Mouse (Mus musculus) forebrain, embryonic 10.5 days (tissue): ENCODE results near the gene Zbtb20. TPM values are rescaled to one million over a fixed set of nuclear protein-coding genes. Genes with fewer than 3 reads are reported as not detected.
A peak's percentile ranks its signal among the peaks of the same experiment; 100 is the strongest.

Source experiments
- DNase-seq: peaks from one replicate; pipeline ENCODE4 v3.0.0-alpha.2; 2017; ENCODE audit warnings: low spot score; ENCODE audit errors: extremely low spot score
- H3K27ac ChIP-seq: fragments of 300-500 bp; sonication (generic); 2 replicates; pipeline ENCODE4 v1.5.1; 2016; ENCODE audit warnings: mild to moderate bottlenecking
- H3K27me3 ChIP-seq: fragments of 300-500 bp; sonication (generic); 2 replicates; pipeline ENCODE4 v1.6.1; 2016; ENCODE audit warnings: mild to moderate bottlenecking; ENCODE audit not compliant: poor library complexity, severe bottlenecking
- H3K36me3 ChIP-seq: fragments of 300-500 bp; sonication (generic); replicated peaks from 2 replicates; pipeline ENCODE4 v1.6.1; 2016; ENCODE audit warnings: mild to moderate bottlenecking, moderate library complexity
- H3K4me1 ChIP-seq: fragments of 300-500 bp; sonication (generic); 2 replicates; pipeline ENCODE4 v1.6.1; 2016
- H3K4me3 ChIP-seq: fragments of 300-500 bp; sonication (generic); 2 replicates; pipeline ENCODE4 v1.5.1; 2016; ENCODE audit warnings: mild to moderate bottlenecking, moderate library complexity
- H3K9me3 ChIP-seq: fragments of 300-500 bp; sonication (generic); 2 replicates; pipeline ENCODE4 v1.6.1; 2016; ENCODE audit warnings: mild to moderate bottlenecking, moderate library complexity
- WGBS: fragments of 180-500 bp; shearing (Covaris S2); methylation state at CpG from one replicate; pipeline ENCODE4 v1.1.7; 2016; 5-methylcytosine and 5-hydroxymethylcytosine counted together
- polyA plus RNA-seq: library from polyadenylated mRNA; unstranded; fragments of >200 nt; fragmentation: Nextera tagmentation; extraction: Ambion mirVana; gene quantifications from 2 replicates; pipeline ENCODE4 v1.2.1, GENCODE M21; 2016

The Zbtb20 gene
- polyA plus RNA-seq, 1 experiment from 2014 or later: 17.3 TPM

DNA sequence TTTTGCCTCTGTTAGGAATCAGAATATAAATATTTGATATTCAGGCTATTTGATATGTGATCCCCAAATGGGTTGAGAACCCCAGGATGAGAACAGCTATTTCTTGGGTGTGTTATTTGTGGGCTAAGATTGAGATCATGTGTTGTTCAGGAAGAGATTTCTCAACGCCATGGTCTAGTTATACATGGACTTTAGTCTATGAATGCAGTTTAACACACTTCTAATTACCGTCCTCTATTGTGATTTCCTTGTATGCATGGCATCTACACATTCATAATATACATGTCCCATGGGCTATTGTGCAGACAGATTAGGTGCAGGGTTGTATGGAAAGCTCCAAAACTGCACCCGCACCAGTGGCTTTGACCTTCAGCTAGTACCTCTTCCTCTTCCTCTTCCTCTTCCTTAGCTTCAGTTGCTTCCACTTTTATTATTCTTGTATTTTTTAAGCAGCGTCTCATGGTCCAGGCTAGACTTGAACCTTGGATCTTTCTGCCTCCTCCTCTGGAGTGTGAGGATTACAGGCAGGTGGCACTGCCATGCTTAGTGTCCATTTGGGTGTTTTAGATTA lies 711.3 kb downstream of the Zbtb20 start:
- H3K4me1 ChIP-seq: peaks cover 13% of the 10 kb centered on the region
- no peak for DNase-seq
- 86% methylated on average over 4 of the region's 4 CpGs for WGBS
- no peaks in the 10 kb centered on the region for H3K36me3 ChIP-seq
- no peak overlapping the region for H3K4me3 ChIP-seq
- no peak overlapping the region for H3K27ac ChIP-seq
- no peaks in the 10 kb centered on the region for H3K27me3 ChIP-seq
- no peaks in the 10 kb centered on the region for H3K9me3 ChIP-seq

DNA sequence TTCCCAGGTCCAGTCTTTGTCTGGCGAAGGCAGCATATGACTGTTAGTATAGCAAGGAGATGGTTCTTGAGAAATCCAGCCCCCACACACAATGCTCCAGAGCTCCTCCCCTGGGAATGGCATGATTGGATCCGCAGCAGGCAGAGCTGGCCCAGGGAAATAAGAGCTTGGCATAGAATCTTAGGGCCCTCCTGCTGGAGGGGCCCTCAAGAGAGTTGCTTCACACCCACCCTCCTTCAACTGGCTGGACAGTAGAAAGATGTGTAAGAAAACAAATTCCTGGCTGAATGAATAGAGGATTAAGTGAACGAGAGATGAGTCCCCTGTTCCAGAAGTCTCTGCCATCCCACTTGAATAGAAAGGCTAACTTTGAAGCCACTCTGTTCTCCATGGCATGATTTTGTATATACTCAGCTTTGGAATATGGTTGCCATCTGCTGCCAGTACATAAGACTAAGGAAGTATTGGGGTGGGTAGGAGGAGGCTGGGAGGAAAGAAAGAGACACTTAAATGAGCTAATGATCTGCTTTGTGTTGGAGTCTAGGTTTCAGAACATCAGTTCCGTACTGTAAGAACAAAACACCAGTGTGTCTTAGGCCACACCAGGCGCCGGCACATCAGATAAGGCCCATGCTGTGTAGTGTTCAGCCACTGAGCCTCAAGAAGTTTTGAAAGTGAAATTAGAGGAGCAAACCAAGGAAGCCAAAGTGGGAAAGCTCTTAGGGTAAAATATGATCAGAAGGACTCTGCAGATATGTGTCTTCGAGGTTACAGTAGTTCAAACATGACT lies 715.2 kb downstream of the Zbtb20 start:
- H3K27me3 ChIP-seq: no peaks in the 10 kb centered on the region
- H3K36me3 ChIP-seq: no peaks in the 10 kb centered on the region
- no peak for DNase-seq
- 88% methylated on average over 7 of the region's 7 CpGs for WGBS
- H3K4me1 ChIP-seq: peaks cover 3% of the 10 kb centered on the region; the same call in 1 of the 2 replicates
- H3K9me3 ChIP-seq: no peaks in the 10 kb centered on the region
- no peak overlapping the region for H3K27ac ChIP-seq
- no peak overlapping the region for H3K4me3 ChIP-seq

DNA sequence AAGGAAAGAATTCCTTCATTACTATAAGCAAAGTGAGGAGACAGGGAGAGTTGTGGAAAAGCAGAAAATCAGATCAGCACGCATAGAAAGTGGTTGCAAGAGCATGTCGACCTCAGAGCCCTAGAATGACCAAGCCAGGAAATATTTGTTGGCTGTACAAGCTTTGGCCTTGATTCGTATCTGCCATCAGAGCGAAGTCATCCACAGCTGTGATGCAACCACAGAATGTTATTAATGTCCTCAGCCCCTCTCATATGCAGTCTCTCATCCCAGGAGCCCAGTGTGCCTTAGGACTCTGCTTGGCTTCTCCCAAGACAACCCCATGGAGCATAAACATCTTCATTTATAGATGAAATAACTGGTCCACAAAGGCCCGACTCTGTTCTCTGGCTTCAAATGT lies 716.4 kb downstream of the Zbtb20 start:
- Histone ChIP-seq H3K27me3 (no peaks in the 10 kb centered on the region), H3K4me1 (peaks cover 3% of the 10 kb centered on the region; the same call in 1 of the 2 replicates), H3K36me3 (no peaks in the 10 kb centered on the region), H3K9me3 (no peaks in the 10 kb centered on the region), H3K4me3 (no peak overlapping the region), H3K27ac (no peak overlapping the region)
- WGBS: 91% methylated on average over 5 of the region's 5 CpGs
- DNase-seq: no peak

DNA sequence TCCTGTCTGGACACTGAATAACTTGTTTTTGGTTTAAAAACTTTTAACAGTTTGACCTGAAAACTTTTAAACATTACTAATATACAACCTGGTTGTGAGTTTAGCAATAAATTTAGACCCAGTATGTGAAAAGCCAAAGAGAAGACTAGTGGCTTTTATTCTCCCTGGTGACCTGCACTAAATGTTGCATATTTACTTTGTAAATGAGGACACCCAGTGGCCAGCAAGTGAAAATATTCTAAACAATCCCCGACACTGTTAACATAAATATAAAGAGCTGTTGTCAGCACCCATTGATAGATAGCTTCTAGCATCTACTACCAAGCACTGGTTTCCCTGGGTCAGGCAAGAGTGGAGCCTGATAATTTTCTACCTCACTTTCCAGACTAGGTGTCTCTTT lies 717.1 kb downstream of the Zbtb20 start:
- Histone ChIP-seq H3K4me1 (peaks cover 5% of the 10 kb centered on the region; the same call in 1 of the 2 replicates), H3K9me3 (no peaks in the 10 kb centered on the region), H3K27ac (no peak overlapping the region), H3K4me3 (no peak overlapping the region), H3K36me3 (0 out of 2 replicates have a peak, but pooled peaks cover 3% of the 10 kb centered on the region), H3K27me3 (no peaks in the 10 kb centered on the region)
- 30% methylated on average over 1 of the region's 1 CpGs for WGBS
- no peak for DNase-seq

DNA sequence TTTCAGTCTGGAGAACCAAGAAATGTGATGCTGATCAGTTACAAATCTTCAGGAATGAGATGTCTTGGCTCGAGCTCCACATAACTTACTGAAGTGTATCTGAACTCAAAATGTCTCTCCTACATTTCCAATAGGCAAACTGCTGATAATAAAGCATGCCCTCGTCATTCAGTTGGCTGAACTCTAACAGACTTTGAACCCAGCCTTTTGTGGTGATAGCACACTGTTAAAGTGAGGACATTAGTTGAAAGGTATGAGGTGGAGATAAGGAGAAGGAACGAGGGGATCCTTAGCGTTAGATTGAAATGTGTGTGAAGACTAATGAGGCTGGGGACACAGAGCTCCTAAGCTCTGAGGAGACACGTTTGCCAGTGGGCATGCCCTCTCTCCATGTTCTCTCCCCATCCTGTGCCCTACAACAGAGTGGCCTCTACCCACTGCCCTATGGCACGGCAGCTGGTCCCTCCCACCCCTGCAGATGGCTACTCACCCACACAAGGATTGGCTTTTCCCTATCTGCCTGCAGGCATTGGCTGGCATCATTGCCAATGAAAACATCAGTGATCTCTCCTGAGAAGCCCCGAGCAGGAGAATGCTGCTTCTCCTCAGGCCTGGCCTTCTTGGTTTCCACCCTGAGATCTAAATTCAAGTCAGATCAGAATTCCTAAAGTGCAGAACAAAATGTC lies 721.8 kb downstream of the Zbtb20 start:
- no peak overlapping the region for H3K4me3 ChIP-seq
- 86% methylated on average over 7 of the region's 7 CpGs for WGBS
- H3K36me3 ChIP-seq: peaks cover 4% of the 10 kb centered on the region; the same call in 1 of the 2 replicates

DNA sequence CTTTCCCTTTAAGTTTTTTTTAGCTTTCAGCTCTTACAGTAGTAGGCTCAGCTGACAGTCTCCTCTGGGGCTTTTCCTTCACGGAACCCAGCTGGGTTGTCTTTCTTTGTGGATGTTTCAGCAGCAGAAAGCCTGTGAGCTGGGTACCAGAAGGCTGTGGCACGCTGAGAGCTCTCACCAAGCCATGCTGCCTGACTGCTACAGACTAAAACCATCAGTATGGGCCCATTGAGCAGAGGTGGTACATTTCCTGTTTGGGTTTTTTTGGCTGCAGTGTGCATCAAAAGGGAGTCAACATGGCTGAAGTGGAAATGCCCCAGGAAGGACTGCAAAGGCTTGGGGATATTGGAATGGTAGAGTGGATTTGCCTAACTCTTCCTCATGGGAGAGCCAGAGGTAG lies 724.0 kb downstream of the Zbtb20 start:
- DNase-seq: no peak
- Histone ChIP-seq H3K9me3 (no peaks in the 10 kb centered on the region), H3K36me3 (peaks cover 4% of the 10 kb centered on the region; the same call in 1 of the 2 replicates), H3K27ac (peak overlapping the region; percentile 51; the same call in 1 of the 2 replicates), H3K4me3 (no peak overlapping the region), H3K27me3 (no peaks in the 10 kb centered on the region), H3K4me1 (peaks cover 29% of the 10 kb centered on the region)
- WGBS: 84% methylated on average over 2 of the region's 2 CpGs

More for the DNA sequence above, 721.8 kb downstream of the Zbtb20 start:
- Histone ChIP-seq H3K27ac (peak overlapping the region; percentile 36; the same call in 1 of the 2 replicates), H3K4me1 (peaks cover 7% of the 10 kb centered on the region), H3K27me3 (no peaks in the 10 kb centered on the region), H3K9me3 (no peaks in the 10 kb centered on the region)
- no peak for DNase-seq

DNA sequence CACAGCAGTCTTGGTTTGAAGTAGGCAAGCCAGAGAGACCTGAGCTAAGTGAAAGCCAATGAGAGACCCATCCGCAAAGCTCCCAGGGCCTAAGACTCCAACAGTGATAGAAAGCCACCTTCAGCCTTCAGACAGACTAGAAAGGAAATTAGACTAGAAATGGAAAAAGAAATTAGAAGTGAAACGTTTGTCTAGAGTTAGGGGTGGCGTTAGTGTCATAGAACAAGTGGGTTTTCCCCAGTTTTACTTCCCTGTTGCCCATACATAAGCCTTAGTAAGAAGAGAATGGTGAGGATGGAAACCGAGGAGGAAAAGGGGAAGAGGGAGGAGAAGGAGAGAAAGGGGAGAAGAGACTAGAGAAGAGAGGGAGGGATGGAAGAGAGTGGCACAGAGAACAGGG lies 726.9 kb downstream of the Zbtb20 start:
- Histone ChIP-seq H3K4me1 (peaks cover 39% of the 10 kb centered on the region), H3K27ac (peak overlapping the region; percentile 88), H3K27me3 (no peaks in the 10 kb centered on the region), H3K36me3 (peaks cover 8% of the 10 kb centered on the region), H3K4me3 (no peak overlapping the region), H3K9me3 (peaks cover 6% of the 10 kb centered on the region; the same call in 1 of the 2 replicates)
- 80% methylated on average over 4 of the region's 4 CpGs for WGBS
- no peak for DNase-seq

DNA sequence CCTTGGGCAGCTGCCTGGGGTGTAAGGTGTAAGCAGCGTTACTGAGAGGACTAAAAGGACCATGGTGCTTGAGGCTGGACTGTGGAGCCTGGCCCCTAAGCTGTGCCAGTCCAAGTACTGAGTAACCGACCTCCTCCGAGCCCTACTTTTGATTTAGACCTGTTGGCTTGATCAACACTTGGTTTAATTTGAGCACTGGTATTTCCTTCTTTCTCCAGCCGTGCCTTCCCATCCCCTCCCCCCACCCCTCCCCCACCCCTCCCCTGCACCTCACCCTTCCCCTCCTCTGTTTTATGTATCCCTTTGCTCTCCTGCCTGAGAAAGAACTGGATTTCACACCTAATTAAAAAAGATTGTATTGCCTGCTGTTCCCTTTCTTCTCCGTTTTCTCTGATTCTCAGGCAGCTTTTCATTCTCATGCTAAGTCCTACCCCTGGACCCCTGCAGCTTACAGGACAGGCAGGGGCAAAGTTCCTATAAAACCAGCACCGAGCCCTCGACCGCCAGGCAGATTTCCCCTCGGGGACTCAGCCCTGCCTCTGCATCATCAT lies 728.0 kb downstream of the Zbtb20 start:
- H3K9me3 ChIP-seq: peaks cover 8% of the 10 kb centered on the region; the same call in 1 of the 2 replicates
- no peak overlapping the region; the same call in 1 of the 2 replicates for H3K4me3 ChIP-seq
- peak; percentile 68 for DNase-seq
- H3K27me3 ChIP-seq: no peaks in the 10 kb centered on the region
- H3K27ac ChIP-seq: peak overlapping the region; percentile 88
- H3K4me1 ChIP-seq: peaks cover 36% of the 10 kb centered on the region
- 1% methylated on average over 9 of the region's 9 CpGs for WGBS
- peaks cover 8% of the 10 kb centered on the region for H3K36me3 ChIP-seq

DNA sequence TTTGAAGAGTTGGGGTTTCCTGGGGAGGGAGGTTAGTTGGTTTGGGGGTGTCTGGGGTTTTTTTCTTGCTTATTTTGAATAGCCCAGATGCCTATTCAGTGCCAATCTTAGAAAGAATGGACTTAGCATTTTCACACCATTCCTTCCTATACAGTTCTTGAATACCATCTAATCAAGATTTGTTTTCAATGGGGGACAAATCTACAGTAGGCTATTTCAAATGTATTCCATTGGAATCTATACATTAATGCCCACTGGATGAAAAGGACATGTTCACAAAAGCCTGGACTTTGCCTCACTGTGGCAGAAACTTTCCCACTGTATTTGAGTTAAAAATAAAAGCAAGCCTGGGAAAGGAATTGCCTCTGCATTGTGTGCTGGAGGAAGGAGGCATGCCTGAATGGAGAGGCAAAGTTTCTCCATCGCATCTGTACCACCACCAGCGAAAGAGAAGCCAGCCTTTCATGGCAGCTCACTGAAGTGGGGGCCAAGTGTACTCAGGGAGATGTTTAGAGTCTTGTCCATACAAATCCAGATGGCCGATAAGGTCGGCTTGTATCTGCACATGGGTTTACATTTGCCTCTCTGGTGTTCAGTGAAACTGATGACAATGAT lies 728.8 kb downstream of the Zbtb20 start:
- Histone ChIP-seq H3K9me3 (peaks cover 8% of the 10 kb centered on the region; the same call in 1 of the 2 replicates), H3K27me3 (no peaks in the 10 kb centered on the region), H3K4me1 (peaks cover 36% of the 10 kb centered on the region), H3K4me3 (no peak overlapping the region), H3K27ac (peak overlapping the region; percentile 88), H3K36me3 (peaks cover 14% of the 10 kb centered on the region)
- no peak for DNase-seq
- WGBS: 46% methylated on average over 4 of the region's 4 CpGs

DNA sequence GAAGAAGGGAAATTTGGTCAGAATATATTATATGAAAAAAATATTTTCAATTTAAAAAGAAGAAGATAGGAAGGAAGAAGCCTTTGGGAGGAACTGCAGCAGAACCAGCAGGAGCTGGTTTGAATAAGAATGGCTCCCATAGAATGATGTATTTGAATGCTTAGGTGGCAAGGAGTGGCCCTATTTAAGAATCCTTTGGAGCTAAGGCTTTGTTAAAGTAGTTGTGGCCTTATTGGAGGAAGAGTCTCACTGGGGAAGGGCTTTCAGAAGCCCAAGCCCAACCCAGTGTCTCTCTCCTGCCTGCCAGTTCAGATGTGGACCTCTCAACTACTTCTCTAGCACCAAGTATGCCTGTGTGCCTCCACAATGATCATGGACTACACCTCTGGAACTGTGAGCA lies 731.4 kb downstream of the Zbtb20 start:
- peaks cover 36% of the 10 kb centered on the region for H3K4me1 ChIP-seq
- H3K4me3 ChIP-seq: no peak overlapping the region
- peaks cover 8% of the 10 kb centered on the region; the same call in 1 of the 2 replicates for H3K9me3 ChIP-seq
- no peak for DNase-seq
- peaks cover 32% of the 10 kb centered on the region for H3K36me3 ChIP-seq
- H3K27ac ChIP-seq: no peak overlapping the region
- H3K27me3 ChIP-seq: no peaks in the 10 kb centered on the region

DNA sequence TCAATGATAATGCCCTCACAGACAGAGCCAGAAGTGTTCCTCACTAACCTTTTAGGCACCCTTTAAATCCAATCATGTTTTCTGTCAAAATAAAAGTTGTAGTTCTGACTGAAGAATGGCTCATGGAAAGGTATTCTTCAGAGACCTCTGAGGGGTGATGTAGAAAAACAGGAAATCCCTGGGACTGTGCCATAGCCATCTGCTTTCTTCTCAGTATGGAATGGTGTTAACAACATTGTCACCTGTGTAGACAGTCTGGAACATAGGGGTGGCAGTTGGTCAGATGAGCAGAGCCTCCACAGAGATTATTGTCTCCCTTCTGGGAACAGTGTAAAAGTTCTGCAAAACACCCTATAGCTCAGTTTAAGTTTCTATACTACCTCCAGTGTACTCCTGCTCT lies 732.4 kb downstream of the Zbtb20 start:
- H3K4me3 ChIP-seq: no peak overlapping the region
- H3K4me1 ChIP-seq: peaks cover 27% of the 10 kb centered on the region
- peaks cover 8% of the 10 kb centered on the region; the same call in 1 of the 2 replicates for H3K9me3 ChIP-seq
- no peak for DNase-seq
- H3K36me3 ChIP-seq: peaks cover 32% of the 10 kb centered on the region
- no peak overlapping the region for H3K27ac ChIP-seq
- no peaks in the 10 kb centered on the region for H3K27me3 ChIP-seq

DNA sequence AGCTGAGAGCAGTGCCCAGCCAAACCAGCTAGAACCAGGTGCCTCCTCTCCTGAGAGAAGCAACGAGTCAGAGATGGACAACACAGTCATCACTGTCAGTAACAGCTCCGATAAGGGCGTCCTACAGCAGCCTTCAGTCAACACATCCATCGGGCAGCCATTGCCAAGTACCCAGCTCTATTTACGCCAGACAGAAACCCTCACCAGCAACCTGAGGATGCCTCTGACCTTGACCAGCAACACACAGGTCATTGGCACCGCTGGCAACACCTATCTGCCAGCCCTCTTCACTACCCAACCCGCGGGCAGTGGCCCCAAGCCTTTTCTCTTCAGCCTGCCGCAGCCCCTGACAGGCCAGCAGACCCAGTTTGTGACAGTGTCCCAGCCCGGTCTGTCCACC lies 734.7 kb downstream of the Zbtb20 start:
- Histone ChIP-seq H3K27me3 (no peaks in the 10 kb centered on the region), H3K27ac (peak overlapping the region; percentile 56; the same call in 1 of the 2 replicates), H3K4me1 (peaks cover 18% of the 10 kb centered on the region), H3K4me3 (no peak overlapping the region), H3K9me3 (peaks cover 8% of the 10 kb centered on the region; the same call in 1 of the 2 replicates), H3K36me3 (peaks cover 32% of the 10 kb centered on the region)
- WGBS: 92% methylated on average over 10 of the region's 10 CpGs
- DNase-seq: no peak
